Mouse (Mus musculus) liver, adult 2 months (tissue): Measurements from ENCODE around the gene Defb19. TPM values are rescaled to one million over a fixed set of nuclear protein-coding genes. Genes with fewer than 3 reads are reported as not detected.
A peak's percentile ranks its signal among the peaks of the same experiment; 100 is the strongest.

Experiments
- DNase-seq: peaks from one replicate; pipeline ENCODE4 v3.0.0-alpha.2; 2011; ENCODE audit warnings: low read depth, low spot score; ENCODE audit errors: extremely low read depth
- H3K27ac ChIP-seq: fragments of 200-500 bp; replicated peaks from 2 replicates; pipeline ENCODE4 v1.5.1; 2012; ENCODE audit warnings: low read depth, mild to moderate bottlenecking, control low read depth, inconsistent platforms, low read length; ENCODE audit not compliant: insufficient read depth
- H3K27me3 ChIP-seq: fragments of 200-500 bp; 2 replicates; pipeline ENCODE4 v1.6.1; 2012; ENCODE audit warnings: mild to moderate bottlenecking, moderate library complexity, low read length, inconsistent platforms; ENCODE audit not compliant: control insufficient read depth, insufficient read depth
- H3K36me3 ChIP-seq: fragments of 200-500 bp; 2 replicates; pipeline ENCODE4 v1.6.1; 2012; ENCODE audit warnings: low read length, inconsistent platforms; ENCODE audit not compliant: control insufficient read depth, insufficient read depth
- H3K4me1 ChIP-seq: fragments of 200-500 bp; 2 replicates; pipeline ENCODE4 v1.6.1; 2011; ENCODE audit warnings: low read length; ENCODE audit not compliant: control insufficient read depth, insufficient read depth
- H3K4me3 ChIP-seq: fragments of 200-500 bp; 2 replicates; pipeline ENCODE4 v1.5.1; 2011; ENCODE audit warnings: low read depth, mild to moderate bottlenecking, control low read depth, low read length, moderate library complexity; ENCODE audit not compliant: insufficient read depth
- H3K79me2 ChIP-seq: fragments of 200-500 bp; 2 replicates; pipeline ENCODE4 v1.6.1; 2012; ENCODE audit warnings: inconsistent platforms, mild to moderate bottlenecking, low read length, moderate library complexity; ENCODE audit not compliant: control insufficient read depth, insufficient read depth
- H3K9ac ChIP-seq: fragments of 200-500 bp; 2 replicates; pipeline ENCODE4 v1.6.1; 2012; ENCODE audit warnings: low read depth, mild to moderate bottlenecking, control low read depth, inconsistent platforms, low read length
- CTCF ChIP-seq: fragments of 200-500 bp; IDR thresholded peaks from 2 replicates; pipeline ENCODE4 v1.5.1; 2011; ENCODE audit warnings: low read depth, low read length, control low read depth
- POLR2A ChIP-seq: fragments of 200-500 bp; IDR thresholded peaks from 2 replicates; pipeline ENCODE4 v1.6.1; 2011; ENCODE audit warnings: low read length, control low read depth; ENCODE audit not compliant: insufficient read depth; ENCODE audit errors: extremely low read depth
- WGBS: fragments of 180-500 bp; shearing (Covaris S2); methylation state at CpG from one replicate; pipeline ENCODE4 v1.1.7; 2018; 5-methylcytosine and 5-hydroxymethylcytosine counted together
- polyA plus RNA-seq: library from polyadenylated mRNA; depleted of rRNA; stranded (reverse); fragments of >200 nt; gene quantifications from 2 replicates; pipeline ENCODE4 v1.2.3, GENCODE M21; 2012
- total RNA-seq: library from RNA; depleted of rRNA; stranded (reverse); fragments of >200 nt; gene quantifications from 2 replicates; pipeline ENCODE4 v1.2.3, GENCODE M21; 2014

Gene Defb19
- total and polyA plus RNA-seq, 2 experiments: not detected

DNA sequence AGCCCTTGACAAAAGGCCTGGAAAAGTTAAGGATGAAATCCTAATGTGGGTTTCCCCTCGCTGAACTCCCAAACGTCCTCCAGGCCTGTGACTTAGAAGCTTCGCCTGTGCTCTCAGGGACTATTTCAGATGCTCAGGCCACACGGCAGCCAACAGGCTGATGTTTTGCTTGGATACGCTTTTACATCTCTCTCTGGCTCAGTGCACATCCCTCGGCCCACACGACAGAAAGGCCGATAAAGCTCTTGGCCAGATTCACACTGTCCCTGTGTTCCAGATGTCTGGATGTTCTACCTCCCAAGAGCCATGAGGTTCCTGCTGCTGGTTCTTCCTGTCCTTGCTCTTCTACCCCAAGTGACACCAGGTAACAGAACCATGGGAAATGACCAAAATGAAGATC, 6.6 kb downstream of the Defb19 start:
- Histone ChIP-seq H3K27me3 (no peaks in the 10 kb centered on the region), H3K4me1 (no peaks in the 10 kb centered on the region), H3K79me2 (no peaks in the 10 kb centered on the region), H3K9ac (no peak overlapping the region), H3K36me3 (no peaks in the 10 kb centered on the region), H3K27ac (no peak overlapping the region), H3K4me3 (no peak overlapping the region)
- TF ChIP-seq POLR2A: no peak
- no peak for TF ChIP-seq CTCF
- 90% methylated on average over 8 of the region's 8 CpGs for WGBS
- DNase-seq: no peak

DNA sequence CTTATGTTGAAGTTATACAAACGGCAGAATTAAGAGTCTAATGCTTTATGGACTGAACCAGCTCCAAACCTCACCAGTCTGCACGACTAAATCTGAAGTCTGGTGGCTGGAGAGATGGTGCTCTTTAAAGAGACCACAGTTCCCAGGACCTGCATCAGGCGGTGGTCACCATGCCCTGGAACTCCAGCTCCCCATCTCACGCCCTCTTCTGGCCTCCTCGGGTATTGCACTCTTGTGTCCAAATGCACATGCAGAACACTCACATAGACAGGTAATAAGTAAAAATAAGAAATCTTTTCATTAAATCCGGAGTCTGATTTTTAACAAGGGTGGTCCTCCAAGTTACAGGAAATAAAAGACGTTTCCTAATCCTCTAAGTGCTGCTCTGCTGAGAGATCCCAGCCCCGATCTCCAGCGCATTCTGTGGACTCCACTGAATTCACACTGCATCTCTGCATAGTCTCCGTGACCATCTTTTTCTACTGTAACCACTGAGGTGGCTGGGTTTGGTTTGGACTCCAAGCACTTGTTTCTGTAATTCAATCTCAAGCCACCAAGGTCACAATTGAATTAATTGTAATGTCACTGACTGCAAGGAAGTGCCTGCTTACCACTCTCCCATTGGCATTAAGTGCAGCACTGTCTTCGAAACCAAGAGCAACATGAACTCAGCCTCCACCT, 7.9 kb downstream of the Defb19 start, which contains the start of gene Defb21:
Defb21 (plus strand) TSS at position 631 of the 681 bp plus-strand sequence.
- H3K4me3 ChIP-seq: no peak within 1 kb of the TSS
- H3K27me3 ChIP-seq: no peaks in the 10 kb centered on the region
- H3K79me2 ChIP-seq: no peaks in the 10 kb centered on the region
- H3K4me1 ChIP-seq: no peaks in the 10 kb centered on the region
- H3K9ac ChIP-seq: no peak within 1 kb of the TSS
- no peaks in the 10 kb centered on the region for H3K36me3 ChIP-seq
- 60% methylated on average over 11 of the region's 11 CpGs for WGBS
- DNase-seq: no peak
- H3K27ac ChIP-seq: no peak within 1 kb of the TSS
- peak; percentile 57 for TF ChIP-seq CTCF
- no peak for TF ChIP-seq POLR2A

DNA sequence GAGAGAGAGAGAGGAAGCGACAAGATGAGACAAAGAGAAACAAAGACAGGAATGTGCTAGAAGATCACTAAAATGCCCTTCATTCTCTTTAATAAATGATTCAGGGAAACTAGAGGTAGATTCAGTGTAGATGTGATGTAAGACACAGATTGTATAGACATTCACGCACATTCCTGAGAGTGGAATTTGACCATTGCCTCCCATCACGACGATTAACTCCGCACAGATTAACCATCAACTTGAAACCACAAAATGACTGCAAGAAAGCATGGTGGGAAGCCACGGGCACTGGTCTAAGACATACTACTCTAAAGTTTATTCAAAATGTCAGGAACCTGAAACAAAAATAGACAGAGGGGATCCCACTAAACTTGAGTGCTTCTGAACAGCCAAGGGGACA, 9.8 kb downstream of the Defb19 start:
- no peak overlapping the region for H3K4me3 ChIP-seq
- no peak overlapping the region for H3K27ac ChIP-seq
- WGBS: 41% methylated on average over 6 of the region's 6 CpGs
- no peaks in the 10 kb centered on the region for H3K4me1 ChIP-seq
- no peak for DNase-seq
- no peaks in the 10 kb centered on the region for H3K79me2 ChIP-seq
- TF ChIP-seq POLR2A: no peak
- TF ChIP-seq CTCF: no peak
- no peaks in the 10 kb centered on the region for H3K36me3 ChIP-seq
- H3K9ac ChIP-seq: no peak overlapping the region
- no peaks in the 10 kb centered on the region for H3K27me3 ChIP-seq

DNA sequence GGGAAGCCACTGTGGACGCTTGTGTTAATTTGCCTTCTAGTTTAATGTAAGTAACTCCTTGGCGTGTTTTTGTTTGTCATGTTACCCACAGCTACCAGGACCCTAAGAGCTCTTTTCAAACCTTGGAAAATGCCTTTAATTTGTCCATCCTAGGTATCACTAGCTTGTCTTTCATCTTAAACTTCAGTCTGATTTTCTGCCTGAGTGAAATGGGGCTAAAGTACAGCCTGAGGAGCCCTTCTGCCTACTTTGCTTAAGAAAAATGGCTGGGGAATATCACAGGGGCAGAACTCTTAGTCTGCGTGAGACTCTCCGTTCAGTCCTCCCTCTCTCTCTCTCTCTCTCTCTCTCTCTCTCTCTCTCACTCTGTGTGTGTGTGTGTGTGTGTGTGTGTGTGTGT, 10.2 kb downstream of the Defb19 start:
- Histone ChIP-seq H3K4me3 (no peak overlapping the region), H3K36me3 (no peaks in the 10 kb centered on the region), H3K9ac (no peak overlapping the region), H3K4me1 (no peaks in the 10 kb centered on the region), H3K79me2 (no peaks in the 10 kb centered on the region), H3K27ac (no peak overlapping the region), H3K27me3 (no peaks in the 10 kb centered on the region)
- DNase-seq: no peak
- no peak for TF ChIP-seq CTCF
- TF ChIP-seq POLR2A: no peak
- 77% methylated on average over 4 of the region's 4 CpGs for WGBS

DNA sequence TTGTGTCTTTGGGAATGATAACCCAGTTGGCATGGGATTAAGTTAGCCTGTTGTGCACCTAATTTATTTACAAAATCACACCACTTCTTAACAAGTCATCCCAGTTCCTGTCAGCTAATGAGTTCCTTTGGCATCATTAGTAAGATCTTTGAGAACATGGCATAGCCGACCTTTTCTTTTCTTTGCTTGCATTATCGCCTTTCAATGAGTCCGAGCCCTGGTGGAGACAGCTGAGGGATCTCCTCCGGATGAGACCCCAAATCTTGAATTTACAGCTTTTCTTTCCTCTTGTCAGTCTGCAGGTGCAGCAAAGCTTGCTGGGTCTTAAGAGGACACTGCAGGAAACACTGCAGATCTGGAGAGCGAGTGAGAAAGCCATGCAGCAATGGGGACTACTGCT, 11.1 kb downstream of the Defb19 start, which contains the start of gene Gm17416:
Gm17416 (plus strand) TSS at position 301 of the 400 bp plus-strand sequence.
- Histone ChIP-seq H3K9ac (no peak within 1 kb of the TSS), H3K79me2 (no peaks in the 10 kb centered on the region), H3K36me3 (no peaks in the 10 kb centered on the region), H3K4me1 (no peaks in the 10 kb centered on the region), H3K27ac (no peak within 1 kb of the TSS), H3K4me3 (no peak within 1 kb of the TSS), H3K27me3 (no peaks in the 10 kb centered on the region)
- TF ChIP-seq CTCF (no peak), POLR2A (no peak)
- 89% methylated on average over 5 of the region's 5 CpGs for WGBS
- DNase-seq: no peak

DNA sequence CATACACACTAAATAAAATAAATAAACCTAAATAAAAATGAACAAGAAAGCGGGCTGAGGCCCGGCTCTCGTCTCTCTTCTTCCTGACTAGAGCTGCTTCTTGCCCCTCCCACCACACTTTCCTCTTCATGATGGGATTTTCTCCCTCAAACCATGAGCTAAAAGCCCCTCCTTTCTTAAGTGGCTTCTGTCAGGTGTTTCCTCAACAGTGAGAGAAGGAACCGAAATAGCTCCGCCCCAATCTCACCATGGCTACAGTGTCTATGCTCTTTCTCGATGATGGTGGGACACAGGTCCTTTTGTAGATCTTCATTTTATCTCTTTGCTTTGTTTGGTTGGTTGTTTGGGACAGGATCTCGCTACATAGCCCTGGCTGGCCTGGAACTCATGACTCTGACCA, 23.5 kb downstream of the Defb19 start:
- Histone ChIP-seq H3K4me3 (no peak overlapping the region), H3K4me1 (no peaks in the 10 kb centered on the region), H3K79me2 (no peaks in the 10 kb centered on the region), H3K27me3 (no peaks in the 10 kb centered on the region), H3K27ac (no peak overlapping the region), H3K9ac (no peak overlapping the region), H3K36me3 (no peaks in the 10 kb centered on the region)
- 90% methylated on average over 7 of the region's 7 CpGs for WGBS
- no peak for TF ChIP-seq CTCF
- no peak for TF ChIP-seq POLR2A
- DNase-seq: no peak
